Mouse (Mus musculus) lung, postnatal 0 days (tissue): ENCODE measurements around the gene Tamm41.

Source experiments
- CTCF ChIP-seq: IDR thresholded peaks from 2 replicates; pipeline ENCODE4 v1.5.1; 2016; ENCODE audit warnings: antibody characterized with exemption, mild to moderate bottlenecking
- EP300 ChIP-seq: IDR thresholded peaks from 2 replicates; pipeline ENCODE4 v1.6.1; 2016; ENCODE audit warnings: antibody characterized with exemption, mild to moderate bottlenecking, control low read depth

DNA sequence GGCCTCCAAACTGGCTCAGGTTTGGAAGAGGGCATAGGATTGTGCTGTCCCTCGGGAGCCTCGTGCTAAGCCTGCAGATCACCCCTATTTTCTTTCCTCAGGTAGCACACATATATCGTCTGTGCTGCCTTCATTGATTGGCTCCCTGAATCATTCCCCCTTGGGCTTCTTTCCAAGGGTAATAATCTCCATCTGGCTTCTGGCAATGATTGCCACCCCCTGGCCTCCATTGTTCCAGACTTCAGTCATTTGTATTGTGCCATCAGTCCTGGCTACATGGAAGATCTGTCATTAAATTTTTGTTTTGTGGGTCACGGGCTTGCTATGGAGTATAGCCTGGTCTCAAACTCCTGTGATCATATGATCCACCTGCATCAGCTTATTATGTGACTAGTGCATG is 17.8 kb upstream of the Tamm41 start:
- TF ChIP-seq CTCF (no peak), EP300 (no peak)
